Mouse (Mus musculus) cortical plate, adult 2 months (tissue): ENCODE data around the gene Zfp771. TPM values are rescaled to one million over a fixed set of nuclear protein-coding genes. Genes with fewer than 3 reads are reported as not detected.

Source experiments
- H3K27ac ChIP-seq: fragments of 200-500 bp; 2 replicates; pipeline ENCODE4 v1.5.1; 2012; ENCODE audit warnings: low read length, control low read depth, inconsistent platforms; ENCODE audit not compliant: insufficient read depth
- H3K4me1 ChIP-seq: fragments of 200-500 bp; 2 replicates; pipeline ENCODE4 v1.6.1; 2011; ENCODE audit warnings: low read length; ENCODE audit not compliant: control insufficient read depth, insufficient read depth
- H3K4me3 ChIP-seq: fragments of 200-500 bp; 2 replicates; pipeline ENCODE4 v1.5.1; 2011; ENCODE audit warnings: mild to moderate bottlenecking, low read length, control low read depth; ENCODE audit not compliant: insufficient read depth
- CTCF ChIP-seq: fragments of 200-500 bp; IDR thresholded peaks from 2 replicates; pipeline ENCODE4 v1.5.1; 2011; ENCODE audit warnings: mild to moderate bottlenecking, control low read depth, low read length; ENCODE audit not compliant: insufficient read depth; ENCODE audit errors: extremely low read depth
- POLR2A ChIP-seq: fragments of 200-500 bp; IDR thresholded peaks from 2 replicates; pipeline ENCODE4 v1.6.1; 2011; ENCODE audit warnings: mild to moderate bottlenecking, low read length, control low read depth; ENCODE audit not compliant: insufficient read depth; ENCODE audit errors: extremely low read depth
- polyA plus RNA-seq: library from polyadenylated mRNA; depleted of rRNA; stranded (reverse); fragments of >200 nt; gene quantifications from 2 replicates; pipeline ENCODE4 v1.2.3, GENCODE M21; 2012

Zfp771 gene
- polyA plus RNA-seq, 1 experiment, result 110 TPM

DNA sequence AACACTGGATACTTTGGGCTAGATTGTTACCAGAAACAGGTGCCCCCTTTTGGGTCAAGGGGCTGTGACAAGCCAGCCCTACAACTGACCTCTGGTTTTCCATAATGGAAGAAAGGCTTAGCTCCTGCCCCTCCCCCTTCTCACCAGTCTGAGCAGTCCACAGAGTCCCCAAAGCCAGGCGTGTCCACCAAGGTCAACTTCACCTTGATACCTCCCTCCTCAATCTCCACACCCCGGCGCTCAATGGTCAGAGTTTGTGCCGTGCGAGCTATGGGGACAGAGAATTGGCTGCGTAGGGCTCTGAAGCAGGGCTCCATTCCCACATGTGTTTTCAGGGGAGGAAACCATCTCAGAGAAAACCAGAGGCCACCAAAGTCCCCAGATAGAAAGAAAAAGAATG lies 26.6 kb upstream of the Zfp771 start:
- no peak overlapping the region for H3K27ac ChIP-seq
- TF ChIP-seq POLR2A, result no peak
- TF ChIP-seq CTCF, result no peak
- H3K4me1 ChIP-seq, result 0 out of 2 replicates have a peak, but pooled peaks cover 2% of the 10 kb centered on the region
- no peak overlapping the region for H3K4me3 ChIP-seq

DNA sequence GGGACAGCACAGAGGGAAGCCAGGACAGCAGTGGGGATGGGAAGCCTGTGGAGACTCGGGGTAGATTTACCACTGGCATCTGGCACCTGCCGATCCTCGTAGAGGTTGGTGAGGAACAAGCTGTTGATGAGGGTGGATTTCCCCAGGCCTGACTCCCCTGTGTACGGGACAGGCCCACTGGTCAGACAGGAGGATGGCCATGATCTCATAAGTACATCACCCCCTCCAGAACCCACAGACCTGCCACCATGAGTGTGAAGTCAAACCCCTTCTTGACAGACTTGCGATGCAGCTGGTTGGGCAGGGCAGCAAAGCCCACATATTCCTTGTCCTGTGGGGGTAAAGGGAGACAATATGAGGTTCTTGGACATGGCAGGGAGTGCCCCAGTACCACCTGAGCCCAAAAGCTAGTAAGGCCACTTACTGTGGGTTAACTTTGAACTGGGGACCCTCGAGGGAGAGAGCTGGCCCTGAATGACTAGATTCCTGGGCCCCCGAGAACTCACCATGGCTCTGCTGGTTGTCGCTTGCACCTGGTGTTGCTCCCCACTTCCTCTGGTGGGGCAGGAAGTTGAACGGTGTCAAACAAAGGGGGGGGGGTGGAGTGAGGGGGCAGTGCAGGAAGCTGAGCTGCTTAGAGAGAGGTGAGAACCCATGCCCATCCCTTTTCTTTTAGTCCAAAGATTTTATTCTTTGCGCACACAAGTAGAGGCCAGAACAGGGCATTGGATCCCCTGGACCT lies 26.0 kb upstream of the Zfp771 start:
- H3K4me1 ChIP-seq, result 0 out of 2 replicates have a peak, but pooled peaks cover 2% of the 10 kb centered on the region
- TF ChIP-seq CTCF, result no peak
- no peak for TF ChIP-seq POLR2A
- no peak overlapping the region for H3K27ac ChIP-seq
- no peak overlapping the region for H3K4me3 ChIP-seq

DNA sequence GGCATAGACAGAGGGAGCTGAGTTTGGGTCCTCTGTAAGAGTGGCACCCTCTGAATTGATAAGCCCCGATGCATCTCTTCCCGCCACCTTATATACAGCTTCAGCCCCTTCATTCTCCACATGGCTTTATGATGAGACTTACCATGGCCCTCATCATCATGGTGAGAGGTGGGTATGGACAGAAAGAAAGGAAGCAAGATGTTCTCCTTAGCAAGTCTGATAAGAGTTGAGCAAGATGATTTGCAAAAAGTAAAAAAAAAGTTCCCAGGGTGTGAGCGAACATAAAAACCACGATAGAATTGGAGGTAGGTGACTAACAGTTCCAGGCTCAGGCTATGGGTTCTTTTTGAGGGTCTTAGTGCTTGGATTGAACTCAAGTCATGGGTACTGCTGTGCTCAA lies 25.4 kb upstream of the Zfp771 start:
- H3K27ac ChIP-seq, result no peak overlapping the region
- no peak overlapping the region for H3K4me3 ChIP-seq
- TF ChIP-seq CTCF (no peak), POLR2A (no peak)
- 0 out of 2 replicates have a peak, but pooled peaks cover 2% of the 10 kb centered on the region for H3K4me1 ChIP-seq

GRCm38 (mm10) chr7:127220440-127220839 lies 23.6 kb upstream of the Zfp771 start:
- no peaks in the 10 kb centered on the region; the same call in 1 of the 2 replicates for H3K4me1 ChIP-seq
- no peak overlapping the region for H3K4me3 ChIP-seq
- TF ChIP-seq CTCF, result no peak
- no peak overlapping the region for H3K27ac ChIP-seq

DNA sequence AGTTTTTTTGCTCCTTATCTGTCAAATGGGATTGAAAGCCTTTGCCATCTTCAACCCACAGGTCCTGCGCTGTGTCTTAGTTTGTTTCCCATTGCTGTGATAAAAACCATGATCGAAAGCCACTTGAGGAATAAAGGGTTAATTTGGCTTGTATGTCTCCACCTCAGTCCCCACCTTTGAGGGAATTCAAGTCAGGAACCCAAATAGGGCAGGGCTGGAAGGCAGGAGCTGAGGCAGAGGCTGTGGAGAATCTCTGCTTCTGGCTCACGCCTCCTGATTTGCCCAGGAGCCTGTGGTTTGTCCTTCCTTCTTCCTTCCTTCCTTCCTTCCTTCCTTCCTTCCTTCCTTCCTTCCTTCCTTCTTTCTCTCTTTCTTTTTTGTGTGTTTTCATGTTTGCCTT lies 21.0 kb upstream of the Zfp771 start:
- Histone ChIP-seq H3K4me3 (no peak overlapping the region), H3K4me1 (no peaks in the 10 kb centered on the region; the same call in 1 of the 2 replicates), H3K27ac (no peak overlapping the region)
- TF ChIP-seq POLR2A (no peak), CTCF (no peak)

DNA sequence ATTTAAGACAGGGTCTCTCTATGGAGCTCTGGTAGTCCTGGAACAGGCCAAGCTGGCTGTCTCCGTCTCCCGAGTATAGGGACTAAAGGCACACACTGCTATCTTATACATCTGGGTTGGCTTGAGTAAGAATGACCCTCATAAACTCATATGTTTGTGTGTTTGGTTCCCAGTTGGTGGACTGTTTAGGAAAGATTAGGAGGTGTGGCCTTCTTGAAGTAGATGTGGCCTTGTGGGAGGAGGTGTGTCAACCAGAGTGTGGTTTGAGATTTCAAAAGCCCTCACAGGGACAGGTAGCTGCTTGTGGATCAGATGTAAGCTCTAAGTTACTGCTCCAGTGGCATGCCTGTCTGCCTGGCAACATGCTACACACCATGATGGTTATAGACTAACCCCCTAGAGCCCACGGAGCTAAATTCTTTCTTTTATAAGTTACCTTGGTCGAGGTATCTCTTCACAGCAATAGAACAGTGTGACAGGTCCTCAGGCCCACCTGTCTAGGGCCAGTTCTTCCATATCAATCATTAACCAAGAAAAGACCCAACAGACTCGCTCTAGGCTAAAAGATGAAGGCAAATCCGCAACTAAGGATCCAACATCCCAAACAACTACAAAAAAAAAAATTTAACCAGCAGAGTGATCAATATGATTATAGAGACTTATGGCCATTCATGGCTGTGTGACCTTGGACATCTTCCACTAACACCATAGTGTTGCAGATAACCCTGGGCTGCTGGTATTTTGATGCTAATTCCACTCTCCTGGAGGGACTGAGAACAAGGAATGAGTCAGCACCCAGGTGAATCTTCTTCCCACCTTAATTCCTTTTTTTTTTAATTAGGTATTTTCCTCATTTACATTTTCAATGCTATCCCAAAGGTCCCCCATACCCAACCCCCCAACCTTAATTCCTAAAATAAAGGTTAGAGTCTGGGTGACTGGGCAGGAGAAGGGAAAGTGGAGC lies 20.3 kb upstream of the Zfp771 start:
- TF ChIP-seq CTCF, result no peak
- TF ChIP-seq POLR2A, result no peak
- H3K4me3 ChIP-seq, result no peak overlapping the region
- no peaks in the 10 kb centered on the region; the same call in 1 of the 2 replicates for H3K4me1 ChIP-seq
- no peak overlapping the region for H3K27ac ChIP-seq

- H3K27ac ChIP-seq, result no peak overlapping the region
- H3K4me3 ChIP-seq, result no peak overlapping the region
- H3K4me1 ChIP-seq, result no peaks in the 10 kb centered on the region; the same call in 1 of the 2 replicates
- TF ChIP-seq CTCF (no peak), POLR2A (no peak)
These were observed 19.5 kb upstream of the Zfp771 start for GRCm38 (mm10) chr7:127224616-127225015.

DNA sequence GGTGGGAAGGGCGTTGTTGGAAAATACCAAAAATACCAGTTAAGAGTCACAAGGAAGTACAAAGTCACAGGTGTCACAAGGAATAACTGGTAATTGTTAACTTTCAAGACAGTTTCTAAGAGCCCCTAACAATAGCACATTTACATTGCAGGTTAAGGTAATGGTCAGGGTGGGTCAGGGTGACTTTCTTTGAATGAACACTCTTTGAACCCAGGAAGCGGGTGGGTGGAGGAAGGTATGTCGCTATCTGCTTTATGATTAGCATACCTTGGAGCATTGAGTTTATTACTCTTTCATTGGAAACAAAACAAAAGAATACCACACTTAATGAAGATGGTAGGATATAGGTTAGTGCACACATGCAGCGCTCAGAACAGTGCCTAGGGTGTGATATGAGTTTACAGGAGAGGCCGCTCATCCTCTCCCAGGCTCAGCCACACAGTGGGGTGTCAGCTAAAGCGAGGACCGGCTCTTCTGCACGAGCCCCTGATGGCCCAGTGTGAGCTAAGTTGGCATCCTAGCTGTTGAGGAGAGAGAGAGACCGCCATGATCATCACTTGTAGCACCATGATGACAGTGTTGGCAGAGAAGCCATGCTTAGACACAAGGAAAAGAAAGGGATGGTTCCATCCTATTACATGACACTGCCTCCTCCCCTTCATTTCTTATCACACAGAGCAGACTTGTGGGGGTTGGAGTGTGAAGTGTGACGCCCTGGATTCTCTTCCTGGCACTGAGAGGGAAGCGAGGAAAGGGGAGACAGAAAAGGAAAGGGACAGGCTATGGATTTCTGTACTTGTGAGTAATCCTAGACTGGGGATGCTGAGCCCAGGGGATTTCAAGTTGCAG lies 18.7 kb upstream of the Zfp771 start:
- Histone ChIP-seq H3K27ac (no peak overlapping the region), H3K4me1 (peaks cover 3% of the 10 kb centered on the region; the same call in 1 of the 2 replicates), H3K4me3 (no peak overlapping the region)
- TF ChIP-seq CTCF (no peak), POLR2A (no peak)

DNA sequence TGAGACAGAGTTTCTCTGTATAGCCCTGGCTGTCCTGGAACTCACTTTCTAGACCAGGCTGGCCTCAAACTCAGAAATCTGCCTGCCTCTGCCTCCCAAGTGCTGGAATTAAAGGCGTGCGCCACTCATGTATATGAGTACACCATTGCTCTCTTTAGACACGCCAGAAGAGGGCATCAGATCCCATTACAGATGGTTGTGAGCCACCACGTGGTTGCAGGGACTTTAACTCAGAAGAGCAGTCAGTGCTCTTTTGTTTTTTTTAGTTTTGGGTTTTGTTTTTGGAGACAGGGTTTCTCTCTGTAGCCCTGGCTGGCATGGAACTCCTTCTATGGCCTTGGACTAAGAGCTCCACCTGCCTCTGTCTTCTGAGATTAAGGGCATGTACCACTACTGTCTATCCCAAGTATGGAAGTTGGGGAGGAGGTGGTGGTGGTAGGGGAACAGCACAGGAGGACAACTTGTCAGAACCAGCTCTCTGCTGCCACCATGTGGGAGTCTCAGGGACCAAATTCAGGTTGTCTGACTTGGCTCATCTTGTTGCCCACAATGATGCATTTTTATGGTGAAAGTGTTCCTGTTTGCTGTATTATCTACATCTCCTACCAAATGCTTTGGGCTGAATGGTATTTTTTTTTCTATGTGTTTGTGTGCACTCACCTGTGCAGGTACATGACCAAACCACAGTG lies 15.3 kb upstream of the Zfp771 start:
- Histone ChIP-seq H3K27ac (no peak overlapping the region), H3K4me1 (peaks cover 7% of the 10 kb centered on the region), H3K4me3 (no peak overlapping the region)
- TF ChIP-seq POLR2A, result no peak
- TF ChIP-seq CTCF, result peak; percentile 90
